Mouse (Mus musculus): ENCODE data around the gene Ints1.
"Not testable (repeated sequence)": the region's sequence is repeated elsewhere in the genome, so short reads cannot be mapped to it uniquely, and the experiment has no call there.

The Ints1 gene

DNA sequence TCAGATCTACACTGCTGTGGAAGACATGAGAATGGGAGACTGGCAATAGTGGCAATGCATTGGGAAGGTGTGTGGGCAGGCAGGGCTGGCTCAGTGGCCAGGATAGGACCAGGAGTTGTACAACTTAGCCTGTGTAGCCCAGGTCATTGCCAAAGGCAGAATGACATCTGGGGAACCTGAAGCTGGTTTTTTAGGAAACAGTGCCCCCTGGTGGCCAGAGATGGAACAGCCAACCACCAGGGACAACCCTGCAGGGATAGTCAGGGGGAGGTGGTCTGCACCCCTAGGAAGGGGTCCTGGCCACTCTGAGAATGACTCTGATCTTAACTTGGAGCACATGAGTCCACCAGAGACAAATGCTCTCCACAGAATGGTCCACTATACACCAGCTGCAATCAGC is 24.9 kb downstream of the Ints1 start:
- DNase-seq = peak; percentile 75

DNA sequence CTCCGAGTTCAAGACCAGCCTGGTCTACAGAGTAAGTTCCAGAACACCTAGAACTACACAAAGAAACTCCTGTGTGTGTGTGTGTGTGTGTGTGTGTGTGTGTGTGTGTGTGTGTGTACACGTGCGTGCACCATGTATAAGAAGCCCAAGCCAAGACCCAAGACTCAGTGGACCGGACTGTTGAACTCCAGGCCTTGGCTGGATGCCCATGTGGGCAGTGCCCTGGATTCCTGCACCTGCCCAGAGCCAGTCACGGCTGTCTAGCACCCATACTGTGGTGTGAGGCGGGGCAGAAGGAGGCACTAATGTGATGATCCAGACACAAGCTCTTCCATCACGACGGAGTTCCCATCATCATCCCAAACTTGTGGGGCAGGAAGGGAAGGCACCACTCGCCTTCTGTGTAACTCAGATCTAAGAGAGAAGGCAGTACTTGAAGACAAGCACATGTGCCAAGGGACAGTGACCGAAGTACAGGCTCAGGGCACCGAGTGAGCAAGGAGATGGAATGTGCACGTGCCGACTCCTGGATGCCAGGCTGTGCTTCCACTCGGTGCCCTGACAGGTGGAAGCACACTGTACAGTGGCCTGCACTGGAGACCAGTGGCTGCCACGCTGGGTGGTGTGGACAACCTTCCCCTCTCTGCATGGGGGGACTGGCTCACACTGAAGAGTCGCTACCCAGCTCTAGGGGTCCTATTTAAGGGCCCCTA is 25.9 kb downstream of the Ints1 start:
- peak; percentile 86 for DNase-seq

DNA sequence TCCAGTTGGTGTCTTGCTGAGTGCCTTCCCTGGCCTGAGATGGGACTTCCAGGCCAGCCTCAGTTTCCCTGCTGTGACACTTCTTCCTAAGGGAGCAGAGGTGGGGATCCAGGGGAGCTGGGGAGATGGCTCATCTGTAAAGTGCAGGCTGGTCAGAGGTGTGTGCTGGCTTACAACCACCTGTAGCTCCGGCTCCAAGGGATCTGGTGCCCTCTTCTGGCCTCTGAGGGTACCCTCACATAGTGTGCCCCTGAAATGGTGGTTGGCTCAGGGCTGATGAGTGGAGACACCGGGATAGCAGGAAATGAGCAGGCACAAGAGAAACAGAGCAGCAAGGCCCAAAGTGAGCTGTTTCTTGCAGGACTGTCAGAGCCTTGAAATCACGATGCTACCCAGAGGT is 29.7 kb downstream of the Ints1 start:
- DNase-seq = peak; percentile 78

DNA sequence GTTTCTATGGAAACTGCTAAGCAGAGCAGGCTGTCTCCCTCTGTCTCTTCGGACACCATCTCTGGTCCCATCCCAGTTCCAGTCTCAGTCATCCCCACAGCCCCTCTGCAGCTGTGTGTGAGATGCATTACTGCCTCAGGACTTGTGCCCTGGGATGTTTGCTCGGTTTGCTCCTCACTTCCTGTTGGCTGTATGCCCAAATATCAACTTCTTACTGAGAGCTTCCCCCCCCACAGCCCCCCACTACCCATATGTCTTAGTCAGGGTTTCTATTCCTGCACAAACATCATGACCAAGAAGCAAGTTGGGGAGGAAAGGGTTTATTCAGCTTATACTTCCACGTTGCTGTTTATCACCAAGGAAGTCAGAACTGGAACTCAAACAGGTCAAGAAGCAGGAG is 32.8 kb downstream of the Ints1 start:
- not testable (repeated sequence) for DNase-seq

DNA sequence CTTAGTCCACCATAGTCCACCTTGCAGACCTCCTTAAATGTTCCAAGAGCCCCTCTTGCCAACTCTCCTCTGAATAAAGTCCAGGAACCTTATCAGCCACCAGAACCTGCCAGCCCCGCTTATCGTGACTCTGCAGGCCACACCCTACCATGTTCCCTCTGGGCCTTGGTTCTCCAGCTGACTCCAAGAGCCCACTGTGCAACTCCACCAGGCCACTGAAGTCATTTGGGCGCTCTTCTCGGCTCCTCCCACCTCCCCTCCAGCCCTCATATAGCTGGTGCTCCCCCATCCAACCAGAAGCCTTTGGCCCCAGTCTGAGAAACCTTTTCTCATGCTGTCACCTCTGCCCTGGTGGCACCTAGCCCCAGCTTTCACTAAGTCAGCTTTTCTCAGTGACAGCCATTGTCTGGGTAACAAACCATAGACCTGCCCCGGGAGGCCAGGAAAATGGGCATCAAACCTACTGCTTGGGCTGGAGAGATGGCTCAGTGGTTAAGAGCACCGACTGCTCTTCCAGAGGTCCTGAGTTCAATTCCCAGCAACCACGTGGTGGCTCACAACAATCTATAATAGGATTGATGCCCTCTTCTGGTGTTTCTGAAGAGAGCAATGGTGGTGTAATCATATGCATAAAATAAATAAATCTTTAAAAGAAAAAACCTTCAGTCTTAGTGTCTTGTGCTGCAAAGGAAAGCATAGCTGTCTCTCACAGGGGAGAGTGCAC is 36.7 kb downstream of the Ints1 start:
- DNase-seq = no peak

DNA sequence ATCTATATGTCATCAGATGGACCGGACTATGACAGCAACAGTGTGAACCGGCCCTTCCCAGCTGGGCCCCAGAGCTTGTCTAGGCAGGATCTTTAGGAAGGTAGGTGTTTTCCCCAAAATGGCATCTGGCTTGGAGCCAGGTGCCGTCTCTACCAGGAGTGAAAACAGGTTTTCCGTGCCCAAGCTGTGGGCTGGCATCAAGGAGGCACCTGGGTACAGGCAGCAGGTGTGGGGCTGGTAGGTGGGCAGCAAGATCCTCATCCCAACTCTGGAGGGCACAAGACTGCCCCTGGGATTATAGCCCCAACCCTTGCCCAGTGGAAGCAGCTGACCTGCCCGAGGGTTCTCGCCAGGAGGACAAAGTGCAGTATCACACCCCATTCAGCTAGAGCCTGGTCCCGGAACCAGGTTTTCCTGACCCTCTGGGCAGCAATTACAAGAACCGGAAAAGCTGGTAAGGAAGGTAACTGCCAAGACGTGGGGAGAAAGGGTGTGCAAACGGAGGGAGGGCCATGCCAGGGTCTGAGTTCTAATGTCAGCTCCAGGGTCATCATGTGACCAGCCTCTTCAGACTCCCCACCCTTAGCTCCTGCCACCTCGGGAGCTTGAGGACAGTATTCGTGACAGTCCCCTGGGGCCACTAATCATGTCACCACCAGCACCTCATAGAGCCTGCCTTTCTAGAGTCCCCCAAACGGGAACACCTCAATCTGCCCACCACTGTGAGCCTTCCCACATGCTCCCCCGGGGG is 37.5 kb downstream of the Ints1 start:
- peak; percentile 73 for DNase-seq

DNA sequence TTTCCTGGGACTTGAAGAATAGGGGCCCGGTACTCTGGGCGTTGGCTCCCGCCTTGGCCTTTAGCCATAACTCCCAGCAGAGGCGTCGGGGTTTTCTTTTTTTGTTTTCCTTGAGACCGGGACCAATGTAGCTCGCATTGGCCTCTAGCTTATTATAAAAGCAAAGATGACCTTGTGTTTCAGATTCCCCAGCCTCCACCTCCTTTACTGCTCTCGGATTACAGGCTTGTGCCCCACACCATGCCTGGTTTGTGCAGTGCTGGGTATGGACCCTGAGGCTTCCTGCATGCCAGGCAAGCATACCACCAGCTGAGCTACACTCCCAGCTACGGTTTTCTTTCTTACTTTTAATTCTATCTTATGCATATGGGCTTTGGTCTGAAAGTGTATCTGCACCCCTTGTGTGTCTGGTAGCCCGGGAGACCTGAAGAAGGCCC is 39.0 kb downstream of the Ints1 start:
- no peak for DNase-seq

DNA sequence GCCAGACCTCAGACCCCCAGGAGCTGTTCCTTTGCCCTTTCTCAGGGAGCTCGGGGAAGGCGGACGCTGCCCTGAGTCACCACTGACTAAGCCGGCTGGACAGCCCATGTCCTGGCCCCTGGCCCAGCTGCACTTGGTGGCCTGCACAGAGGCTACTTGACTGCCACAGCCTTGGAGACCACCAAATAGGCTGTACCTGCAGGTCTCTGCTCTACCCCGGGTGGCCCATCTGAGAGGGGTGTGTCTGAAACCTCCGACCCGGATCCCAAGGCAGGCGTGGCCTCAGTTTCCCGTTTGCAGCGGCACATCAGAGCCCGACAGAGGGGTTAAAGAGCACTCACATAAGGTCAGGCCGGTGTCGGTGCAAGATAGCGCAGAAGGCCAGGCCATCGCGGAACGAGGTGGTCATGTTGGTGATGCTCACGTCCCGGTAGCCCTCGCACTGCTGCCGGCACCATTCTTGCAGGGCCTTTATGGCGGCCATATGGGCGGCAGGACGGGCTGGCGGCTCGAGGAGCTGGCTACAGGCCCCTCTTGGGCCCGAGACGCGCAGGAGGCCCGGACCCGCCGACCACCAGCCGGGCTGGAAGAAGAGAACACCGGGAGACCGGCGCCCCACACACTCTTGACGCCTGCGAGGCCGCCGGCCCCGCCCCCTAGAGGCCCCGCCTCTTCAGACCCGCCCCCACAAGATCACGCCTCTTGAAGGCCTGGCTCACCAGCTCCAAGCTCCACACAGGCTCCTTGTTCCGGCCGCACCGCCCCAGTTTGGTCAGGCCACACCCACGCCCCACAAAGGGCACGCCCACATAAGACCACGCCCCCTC is 39.6 kb downstream of the Ints1 start, which contains the start of gene Micall2:
Gene Micall2, minus strand, starts transcription at position 660 of the 827 bp plus-strand sequence.
- DNase-seq = peak; percentile 97

DNA sequence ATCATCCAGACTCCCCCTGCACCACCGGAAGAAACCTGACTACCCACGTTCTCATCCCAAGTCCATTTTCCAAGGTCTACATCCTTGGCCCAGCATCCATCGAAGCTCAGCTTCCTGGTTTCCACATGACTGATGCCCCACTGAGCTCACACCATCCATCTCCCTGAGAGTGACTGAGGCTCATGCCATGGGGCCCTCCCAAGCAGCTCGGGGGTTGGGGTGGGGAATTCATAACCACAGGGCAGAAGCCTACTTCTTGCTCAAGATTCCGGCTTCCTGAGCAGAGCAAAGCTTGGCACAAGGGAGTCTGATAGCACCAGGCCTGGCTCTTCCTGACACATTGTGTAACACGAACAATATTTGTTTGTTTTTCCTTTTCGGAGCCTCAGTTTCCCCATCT is 40.7 kb downstream of the Ints1 start:
- no peak for DNase-seq

DNA sequence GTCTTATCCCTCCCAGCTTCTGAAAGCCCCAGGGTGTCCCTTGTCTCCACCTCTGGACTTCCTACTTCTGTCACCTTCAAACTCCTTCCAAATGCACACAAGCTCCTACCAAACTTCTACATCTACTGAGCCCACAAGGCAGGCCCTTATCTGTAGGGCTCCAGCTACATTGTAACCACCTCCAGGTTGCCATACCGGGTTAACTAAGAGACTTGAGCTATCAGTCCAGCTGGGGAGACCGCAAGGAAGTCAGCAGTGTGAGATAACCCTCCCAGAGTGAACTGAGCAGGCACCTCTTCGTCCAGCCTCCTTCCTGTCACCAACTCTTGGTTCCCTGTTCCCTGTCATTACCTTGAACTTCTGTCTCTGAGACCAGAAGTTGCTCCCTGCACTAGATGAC is 41.5 kb downstream of the Ints1 start:
- no peak for DNase-seq

DNA sequence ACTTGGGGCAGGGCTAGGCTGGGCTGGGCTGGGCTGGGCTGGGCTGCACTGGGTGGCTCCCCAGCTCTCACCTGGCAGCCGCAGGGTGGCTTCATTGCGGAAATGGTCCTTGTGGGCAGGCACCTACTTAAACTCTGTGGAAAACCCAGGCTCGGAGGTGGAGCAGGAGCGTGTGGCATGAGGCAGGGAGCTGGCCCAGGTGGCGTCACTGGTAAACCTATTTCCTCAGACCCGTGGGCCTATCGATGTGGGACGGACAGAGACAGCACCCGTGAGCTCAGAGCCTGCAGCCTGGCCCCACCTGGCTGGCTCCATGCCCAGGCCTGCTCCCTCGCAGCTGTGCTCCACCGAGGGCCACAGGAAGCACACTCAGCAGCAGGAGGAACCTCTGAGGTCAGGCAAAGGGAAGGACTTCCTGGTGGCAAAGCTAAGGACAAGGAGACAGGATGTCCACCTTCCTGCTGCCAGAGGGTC is 42.8 kb downstream of the Ints1 start:
- peak; percentile 63 for DNase-seq

DNA sequence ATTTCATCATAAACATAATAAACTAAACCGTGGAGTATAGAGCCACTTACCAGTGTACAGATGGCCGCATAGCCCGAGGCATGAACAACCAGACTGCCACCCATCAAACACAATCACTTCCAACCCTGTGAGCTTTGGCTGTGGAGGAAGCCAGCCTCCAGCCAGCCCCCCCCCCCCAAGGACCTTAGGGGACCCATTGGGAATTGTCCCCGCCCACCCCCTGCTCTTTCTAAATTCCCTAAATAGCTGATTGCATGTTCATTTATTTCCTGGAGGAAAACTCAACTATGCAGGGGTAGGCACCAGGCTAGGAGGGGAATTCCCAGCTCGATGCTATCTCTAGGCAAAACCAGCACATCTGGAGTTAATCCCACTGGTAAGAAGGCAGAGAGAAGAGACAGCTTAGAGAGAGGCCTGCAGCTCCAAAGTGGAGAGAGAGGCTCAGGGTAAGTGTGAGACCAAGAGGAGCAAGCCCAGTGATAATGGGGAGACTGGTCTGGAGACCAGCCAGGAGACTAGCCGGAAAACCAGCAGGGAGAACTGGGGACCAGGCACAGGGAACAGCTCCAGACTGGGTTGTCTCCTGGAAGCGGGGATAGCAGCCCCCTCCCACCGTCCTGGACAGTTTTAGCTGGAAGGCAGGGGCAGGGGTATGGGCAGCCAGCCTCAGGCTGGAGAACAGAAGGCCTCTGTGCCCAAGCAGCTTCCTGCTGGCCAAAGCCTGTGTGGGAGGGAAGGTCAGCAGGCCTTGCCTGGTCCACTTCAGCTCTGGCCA is 44.6 kb downstream of the Ints1 start:
- DNase-seq = no peak

DNA sequence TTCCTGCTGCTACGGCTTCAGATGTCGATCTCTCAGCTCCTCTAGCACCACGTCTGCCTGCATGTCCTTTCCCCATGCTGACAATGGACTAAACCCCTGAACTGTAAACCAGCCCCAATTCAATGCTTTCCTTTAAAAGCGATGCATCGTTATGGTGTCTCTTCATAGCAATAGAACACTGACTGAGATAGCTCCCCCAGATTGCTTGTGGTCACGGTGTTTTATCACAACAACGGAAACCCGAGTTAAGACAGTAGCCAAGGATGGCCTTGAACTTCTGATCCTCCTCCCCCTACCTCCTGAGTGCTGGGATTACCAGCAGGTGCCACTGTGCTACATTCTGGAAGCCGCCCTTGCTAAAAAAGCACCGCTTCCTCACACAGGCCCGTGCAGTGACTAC is 48.2 kb downstream of the Ints1 start:
- no peak for DNase-seq

DNA sequence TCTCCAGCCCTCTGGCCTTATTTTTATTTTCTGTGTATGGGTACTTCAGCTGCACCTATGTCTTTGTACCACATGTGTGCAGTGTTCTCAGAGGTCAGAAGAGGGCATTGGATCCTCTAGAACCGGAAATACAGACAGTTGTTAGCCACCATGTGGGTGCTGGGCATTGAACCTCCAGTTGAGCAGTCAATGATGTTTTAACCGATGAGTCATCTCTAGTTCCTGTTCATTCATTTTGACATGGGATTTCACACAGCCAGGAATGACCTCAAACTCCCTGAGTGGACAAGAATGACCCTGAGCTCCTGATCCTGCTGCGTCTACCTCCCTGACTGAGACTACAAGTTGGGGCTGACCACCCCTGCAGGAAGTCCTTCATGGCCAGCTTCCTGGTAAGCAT is 49.3 kb downstream of the Ints1 start:
- no peak for DNase-seq

DNA sequence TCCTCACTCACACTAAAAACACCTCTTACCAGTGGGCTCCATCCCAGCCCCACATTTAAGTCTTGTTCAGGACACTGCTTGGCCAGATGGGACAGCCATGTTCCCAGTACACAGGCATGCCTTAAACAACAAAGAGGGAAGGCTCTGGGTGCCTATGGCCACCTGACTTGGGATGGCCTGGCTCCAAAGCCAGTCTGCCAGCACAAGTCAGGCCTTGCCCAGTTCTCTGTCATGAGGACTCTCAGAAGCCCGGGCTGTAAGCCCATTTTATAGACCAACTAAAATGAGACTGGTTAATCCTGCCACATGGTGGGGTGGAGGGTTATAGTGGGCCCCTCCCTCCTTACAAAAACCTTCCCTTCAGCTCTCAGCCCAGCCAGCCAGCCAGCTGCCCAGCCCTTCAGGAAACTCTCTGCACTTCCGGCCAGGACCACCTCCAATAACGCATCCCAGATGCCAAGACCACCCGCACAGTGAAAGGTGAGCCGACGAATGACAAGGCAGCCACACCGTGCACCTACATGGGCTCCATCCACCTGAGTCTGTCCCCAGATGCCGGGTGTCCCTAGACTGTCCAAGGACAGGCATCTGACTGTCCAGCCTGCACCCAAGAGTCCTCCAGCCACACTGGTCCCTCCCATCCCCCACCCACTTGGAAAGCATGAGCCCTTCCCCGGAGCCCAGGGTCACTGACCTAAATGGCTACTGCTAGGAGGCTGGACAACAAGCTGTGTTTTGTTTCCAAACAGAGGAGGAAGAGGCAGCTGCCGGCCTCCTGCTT is 50.9 kb downstream of the Ints1 start:
- DNase-seq = no peak

DNA sequence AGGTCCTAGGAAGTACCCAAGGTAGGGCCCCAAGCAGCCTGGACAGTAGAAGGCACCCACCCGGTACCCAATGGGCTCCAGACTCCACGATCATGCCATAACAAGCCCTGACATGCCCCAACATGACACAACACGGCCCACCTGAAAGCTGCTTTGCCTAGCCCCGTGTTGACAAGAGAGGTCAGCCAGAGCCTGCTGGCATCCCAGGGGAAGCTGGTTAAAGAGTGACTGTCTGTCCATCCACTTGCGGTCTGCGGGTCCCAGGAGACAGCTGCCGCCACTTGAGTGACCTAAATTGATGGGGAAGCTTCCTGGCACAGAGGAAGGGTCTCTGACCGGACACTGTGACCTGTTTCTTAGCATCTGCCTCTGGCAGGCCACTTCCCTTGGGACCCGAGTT is 52.4 kb downstream of the Ints1 start:
- DNase-seq = no peak

DNA sequence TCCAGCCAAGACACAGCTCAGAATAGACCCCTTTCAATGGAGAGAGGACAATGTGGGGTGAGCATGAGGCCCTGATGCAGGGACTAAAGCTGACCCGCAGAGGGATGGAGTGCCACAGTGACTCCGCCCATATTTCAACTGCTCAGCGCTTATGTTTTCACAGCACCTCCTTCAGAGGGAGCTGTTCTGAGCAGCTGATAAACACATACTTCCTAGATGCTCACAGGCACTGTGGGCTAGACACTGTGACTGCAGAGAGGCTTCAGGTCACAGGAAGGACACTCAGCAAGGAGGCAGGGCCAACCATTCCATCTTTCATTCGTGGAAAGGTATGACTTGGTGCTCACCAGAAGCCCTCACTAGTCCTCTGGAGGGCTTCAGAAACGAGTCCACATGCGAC is 52.8 kb downstream of the Ints1 start:
- no peak for DNase-seq

DNA sequence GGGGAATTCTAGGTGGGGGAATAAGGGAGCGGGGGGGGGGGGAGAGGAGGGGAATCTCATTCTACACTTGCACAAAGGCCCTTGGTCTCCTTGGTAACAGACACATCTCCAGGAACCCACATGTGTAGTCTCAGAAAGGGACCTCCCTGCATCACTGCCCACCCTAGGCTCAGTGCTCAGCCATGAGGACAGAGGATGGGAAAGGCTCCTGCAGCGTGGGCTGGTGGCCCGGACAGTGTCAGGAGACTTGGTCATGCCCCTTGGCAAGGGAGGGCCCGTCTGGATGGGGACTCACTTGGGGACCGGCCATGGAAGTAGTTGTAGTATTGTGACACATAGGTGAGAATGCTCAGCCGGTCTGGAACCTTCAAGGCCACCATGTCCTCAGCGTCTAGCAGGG is 56.5 kb downstream of the Ints1 start:
- DNase-seq = no peak

DNA sequence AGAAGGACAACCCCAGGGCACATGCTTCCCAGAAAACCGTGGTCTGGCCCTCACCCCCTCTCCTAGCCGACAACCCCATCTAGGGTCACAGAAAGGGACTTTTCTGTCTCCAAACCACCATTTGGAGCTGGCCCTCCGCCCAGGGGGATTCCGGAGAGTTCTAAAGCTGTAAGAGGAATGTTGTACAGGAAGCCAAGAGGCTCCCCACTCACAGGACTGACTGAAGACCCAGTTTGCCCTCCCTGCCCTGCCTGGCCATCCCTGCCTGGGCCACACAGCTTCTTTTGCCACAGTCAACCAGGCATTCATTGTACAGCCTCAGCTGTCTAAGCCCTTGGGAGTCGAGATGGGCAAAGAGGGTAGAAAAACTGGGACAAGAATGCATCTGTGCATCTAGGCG is 56.9 kb downstream of the Ints1 start:
- DNase-seq = no peak

DNA sequence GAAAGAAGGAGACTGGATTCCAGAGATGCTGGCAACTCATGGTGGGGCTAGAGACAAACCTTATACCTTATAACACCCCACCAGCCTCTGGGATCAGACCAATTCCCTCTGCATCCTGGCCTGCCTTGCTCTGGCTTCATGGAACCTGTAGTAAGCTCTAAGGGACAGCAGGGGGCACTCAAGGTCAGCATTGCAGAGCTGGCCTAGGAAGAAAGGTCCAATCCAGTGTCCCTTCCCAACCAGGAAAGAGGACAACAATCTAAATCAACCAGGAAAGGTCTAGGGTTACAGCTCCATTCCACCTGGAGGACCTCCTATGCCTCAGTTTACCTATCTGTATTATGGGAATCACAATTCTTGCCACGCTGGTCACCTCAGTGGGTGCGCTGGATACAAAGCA is 57.8 kb downstream of the Ints1 start:
- DNase-seq = peak; percentile 76

DNA sequence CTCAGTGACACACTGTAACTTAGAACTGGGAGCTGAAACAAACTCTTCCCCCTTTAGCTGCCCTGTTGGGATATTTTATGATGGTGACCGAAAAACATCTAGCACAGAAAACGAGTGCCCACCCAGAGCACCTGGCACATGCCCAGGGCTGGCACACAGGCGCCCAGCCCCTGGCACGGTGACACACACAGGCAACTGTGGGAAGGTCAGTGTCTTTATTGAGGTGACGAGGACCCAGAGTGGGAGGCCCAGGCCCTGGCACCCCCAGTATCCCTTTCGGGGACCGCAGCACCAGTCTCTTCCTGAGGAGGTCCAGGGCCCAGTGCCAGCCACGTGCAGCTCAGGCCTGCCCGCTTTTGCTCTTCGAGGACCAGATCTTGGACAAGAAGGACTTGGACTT is 69.0 kb downstream of the Ints1 start:
- no peak for DNase-seq

All from kidney, adult 18-20 months (tissue).